25 mouse cellular contexts compared by ENCODE assay signal in genomic region chr6:142771643-142772042, GRCm38 (mm10). TPM values are rescaled to one million over a fixed set of nuclear protein-coding genes. Genes with fewer than 3 reads are reported as not detected.
"Had no signal": no experiment of that assay in that cellular context is flagged by ENCODE, and none has a peak within 500 bp of the region (broad histone marks: within the 10 kb centered on the region; RNA-seq: fewer than 3 reads in every experiment).

No protein-coding gene starts in this region.

- H3K27me3 ChIP-seq: liver, embryonic 15.5 days; midbrain, embryonic 13.5 days; neural tube, embryonic 13.5 days; stomach, embryonic 15.5 days had no signal

- H3K4me3 ChIP-seq: layer of hippocampus, adult 2 months; liver, embryonic 15.5 days; midbrain, embryonic 13.5 days; myocyte; neural tube, embryonic 13.5 days; stomach, embryonic 15.5 days had no signal

- H3K9me3 ChIP-seq: liver, embryonic 15.5 days; midbrain, embryonic 13.5 days; neural tube, embryonic 13.5 days; stomach, embryonic 15.5 days had no signal

- H3K4me2 ChIP-seq: liver, embryonic 15.5 days; lung, embryonic 14.5 days; midbrain, embryonic 13.5 days; neural tube, embryonic 13.5 days; stomach, embryonic 15.5 days had no signal

- ATAC-seq: hindbrain, postnatal 0 days; inflammation-experienced regulatory T-cells, adult 6 months; intestine, embryonic 16.5 days; lung, postnatal 0 days; midbrain, embryonic 13.5 days; midbrain, embryonic 16.5 days had no signal

- H3K27ac ChIP-seq: hindbrain, postnatal 0 days; layer of hippocampus, adult 2 months; liver, embryonic 15.5 days; midbrain, embryonic 13.5 days; neural tube, embryonic 13.5 days; stomach, embryonic 15.5 days had no signal

- H3K9ac ChIP-seq: liver, embryonic 15.5 days; lung, embryonic 14.5 days; midbrain, embryonic 13.5 days; neural tube, embryonic 13.5 days; stomach, embryonic 15.5 days had no signal

- H3K4me1 ChIP-seq: midbrain, embryonic 13.5 days; neural tube, embryonic 13.5 days; stomach, embryonic 15.5 days had no signal

- DNase-seq: kidney, adult 18-20 months; kidney, postnatal 14 days; layer of hippocampus, adult 9-11 months; lung, embryonic 14.5 days; retina, postnatal 1 day; right cerebral cortex, postnatal 25 days; spleen, adult 18-20 months; thymus, postnatal 36 days had no signal

RNA-seq across cellular contexts. Expression of gene Sult6b2, which starts 32.7 kb away (rescaled TPM):
- total RNA-seq: hindbrain, postnatal 0 days; left cerebral cortex, adult 18-20 months; monocyte, adult 5-6 weeks; neutrophil, adult 5-6 weeks had no signal
- polyA plus RNA-seq: inflammation-experienced regulatory T-cells, adult 6 months; large intestine, adult 2 months; limb, embryonic 11.5 days; lung, embryonic 14.5 days; lung, postnatal 0 days; myocyte; urinary bladder, adult 2 months had no signal
